Comparison of ENCODE assay signal across 8 mouse cellular contexts in the genomic region with DNA sequence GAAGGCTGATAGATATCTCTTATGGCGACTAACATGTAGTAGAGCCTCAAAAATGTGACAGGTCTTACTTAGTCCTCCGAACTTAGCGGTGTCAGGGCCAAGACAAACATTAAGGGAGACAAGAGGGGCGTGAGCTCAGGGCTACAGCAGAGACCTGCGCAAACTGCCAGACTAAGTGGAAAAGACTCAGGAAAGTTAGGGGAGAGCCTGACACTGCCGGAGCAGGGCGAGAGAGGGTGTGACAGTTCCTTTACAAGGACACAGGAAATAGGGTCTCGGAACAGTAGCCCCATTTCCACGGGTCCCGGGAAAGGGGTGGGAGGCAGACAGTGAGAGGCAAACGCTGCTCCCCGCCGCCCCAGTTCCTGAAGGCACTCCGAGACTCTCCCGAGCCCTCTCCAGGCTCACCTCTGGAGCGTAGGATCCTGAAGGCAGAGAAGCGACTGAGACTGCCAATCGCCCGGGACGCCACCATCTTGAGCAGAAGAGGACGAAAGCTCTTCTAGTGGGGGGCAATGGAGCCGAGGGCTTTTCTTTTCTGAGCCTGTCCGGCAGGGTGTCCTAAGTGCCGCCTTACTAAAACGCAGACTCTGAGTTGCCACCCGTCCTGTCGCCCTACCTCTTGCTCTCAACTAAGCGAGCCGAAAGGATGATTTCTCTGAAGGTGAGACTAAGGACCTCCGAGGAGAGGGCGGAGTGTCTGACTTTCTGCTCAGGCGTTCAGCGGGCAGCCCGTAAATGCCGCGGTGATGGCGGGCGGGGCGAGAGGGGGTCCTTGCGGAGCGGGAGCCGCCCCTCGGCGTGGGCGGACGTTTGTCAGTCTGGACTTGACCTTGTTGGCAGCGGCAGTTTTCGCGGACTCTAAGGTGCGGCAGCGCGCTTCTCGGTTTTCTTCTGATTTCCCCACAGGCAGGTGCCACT. TPM values are rescaled to one million over a fixed set of nuclear protein-coding genes. Genes with fewer than 3 reads are reported as not detected.
A peak's percentile ranks its signal among the peaks of the same experiment; 100 is the strongest.
DNase-seq lines count a peak whose midpoint lies in the region; ATAC-seq and TF ChIP-seq lines count a peak whose summit lies in the region.

A gene (minus strand): TSS at position 689 of the 921 bp plus-strand sequence.
A gene (plus strand): TSS at position 775 of the 921 bp plus-strand sequence.

- H3K27me3 ChIP-seq in E14TG2a.4 (ENCODE audit: insufficient read depth, low read length) = no peaks in the 10 kb centered on the region
- no peaks in the 10 kb centered on the region for H3K27me3 ChIP-seq in forebrain, embryonic 13.5 days
- H3K27me3 ChIP-seq in liver, postnatal 0 days (ENCODE audit: insufficient read depth, low read length) = no peaks in the 10 kb centered on the region
- H3K27me3 ChIP-seq in neural tube, embryonic 14.5 days (ENCODE audit: control insufficient read depth, insufficient read depth, low read length) = no peaks in the 10 kb centered on the region

- under 1% methylated on average over 53 of the region's 53 CpGs for WGBS in forebrain, embryonic 13.5 days
- under 1% methylated on average over 53 of the region's 53 CpGs for WGBS in large intestine, adult 2 months
- WGBS in liver, postnatal 0 days (ENCODE audit: insufficient replicate concordance) = under 1% methylated on average over 53 of the region's 53 CpGs
- WGBS in neural tube, embryonic 14.5 days = under 1% methylated on average over 44 of the region's 53 CpGs

- DNase-seq in c-Kit-positive CD71-positive TER-119-positive erythroid progenitor cells, embryonic 14.5 days (ENCODE audit: low spot score) = peak; percentile 87
- DNase-seq in heart, postnatal 10 days = peak; percentile 97
- peak; percentile 77 for DNase-seq in large intestine, adult 2 months (ENCODE audit: low read depth, low spot score)
- DNase-seq in liver, postnatal 0 days = peak; percentile 96
- DNase-seq in testis, postnatal 10 days (ENCODE audit: low spot score) = peak; percentile 97

- intact Hi-C loops in heart, postnatal 10 days (cut with DNase I) = no loop called here

- no peak for TF ChIP-seq CTCF in E14TG2a.4 (conservative IDR thresholded peaks at IDR 0.05; ENCODE audit: low read length)
- no peak for TF ChIP-seq CTCF in liver, postnatal 0 days (IDR thresholded peaks at IDR 0.05; ENCODE audit: low read depth)

- peaks cover 23% of the 10 kb centered on the region for H3K4me1 ChIP-seq in E14TG2a.4 (replicated peaks; ENCODE audit: low read depth, low read length)
- H3K4me1 ChIP-seq in forebrain, embryonic 13.5 days = peaks cover 36% of the 10 kb centered on the region
- 0 out of 2 replicates have a peak, but pooled peaks cover 5% of the 10 kb centered on the region for H3K4me1 ChIP-seq in liver, postnatal 0 days (ENCODE audit: insufficient read depth)
- peaks cover 9% of the 10 kb centered on the region for H3K4me1 ChIP-seq in neural tube, embryonic 14.5 days (ENCODE audit: control insufficient read depth, insufficient read depth, low read length)

- peak within 1 kb of the TSS; percentile 72 for H3K4me2 ChIP-seq in forebrain, embryonic 13.5 days
- peak within 1 kb of the TSS; percentile 81 for H3K4me2 ChIP-seq in liver, postnatal 0 days (ENCODE audit: low read depth, low read length)
- H3K4me2 ChIP-seq in neural tube, embryonic 14.5 days (ENCODE audit: low read depth, low read length) = peak within 1 kb of the TSS; percentile 56

- 0 out of 2 replicates have a peak, but pooled peaks cover 3% of the 10 kb centered on the region for H3K36me3 ChIP-seq in E14TG2a.4 (ENCODE audit: insufficient read depth, low read length)
- H3K36me3 ChIP-seq in forebrain, embryonic 13.5 days (ENCODE audit: poor library complexity, severe bottlenecking) = no peaks in the 10 kb centered on the region
- H3K36me3 ChIP-seq in liver, postnatal 0 days (replicated peaks; ENCODE audit: insufficient read depth, low read length) = no peaks in the 10 kb centered on the region
- H3K36me3 ChIP-seq in neural tube, embryonic 14.5 days (ENCODE audit: control insufficient read depth, insufficient read depth, low read length) = no peaks in the 10 kb centered on the region

- peak within 1 kb of the TSS; percentile 89 for H3K9ac ChIP-seq in forebrain, embryonic 13.5 days
- peak within 1 kb of the TSS; percentile 97 for H3K9ac ChIP-seq in liver, postnatal 0 days (replicated peaks)
- peak within 1 kb of the TSS; percentile 71 for H3K9ac ChIP-seq in neural tube, embryonic 14.5 days (replicated peaks; ENCODE audit: low read depth, low read length)

- peak within 1 kb of the TSS; percentile 73 for H3K27ac ChIP-seq in forebrain, embryonic 13.5 days
- H3K27ac ChIP-seq in liver, postnatal 0 days (ENCODE audit: low read depth) = peak within 1 kb of the TSS; percentile 97
- peak within 1 kb of the TSS; percentile 65 for H3K27ac ChIP-seq in neural tube, embryonic 14.5 days (ENCODE audit: low read depth, low read length)

- H3K4me3 ChIP-seq in E14TG2a.4 (replicated peaks; ENCODE audit: low read length) = peak within 1 kb of the TSS; percentile 99
- peak within 1 kb of the TSS; percentile 88 for H3K4me3 ChIP-seq in forebrain, embryonic 13.5 days
- peak within 1 kb of the TSS; percentile 92 for H3K4me3 ChIP-seq in liver, postnatal 0 days (ENCODE audit: low read depth, low read length)
- H3K4me3 ChIP-seq in neural tube, embryonic 14.5 days (ENCODE audit: low read depth, low read length) = peak within 1 kb of the TSS; percentile 66

- H3K9me3 ChIP-seq in E14TG2a.4 (ENCODE audit: low read length) = no peaks in the 10 kb centered on the region
- no peaks in the 10 kb centered on the region for H3K9me3 ChIP-seq in forebrain, embryonic 13.5 days (replicated peaks)
- no peaks in the 10 kb centered on the region for H3K9me3 ChIP-seq in liver, postnatal 0 days (ENCODE audit: low read length)
- H3K9me3 ChIP-seq in neural tube, embryonic 14.5 days (ENCODE audit: control insufficient read depth, low read length) = no peaks in the 10 kb centered on the region

- ATAC-seq in forebrain, embryonic 13.5 days = peak; percentile 93
- ATAC-seq in liver, postnatal 0 days = peak; percentile 85
- ATAC-seq in neural tube, embryonic 14.5 days (ENCODE audit: low read depth) = peak; percentile 92

- peak; percentile 88 for TF ChIP-seq EP300 in liver, postnatal 0 days (IDR thresholded peaks at IDR 0.05; ENCODE audit: low read depth)

RNA-seq across cellular contexts. Expression of the first gene that starts in this region (rescaled TPM):
- polyA plus RNA-seq in forebrain, embryonic 13.5 days (2015; fragmentation: Nextera tagmentation; extraction: Ambion mirVana) = 81.1 and 87.6 TPM in 2 replicates
- 1,000 to 10,000 TPM; 1,297 to 1,510 TPM for total RNA-seq in heart, postnatal 10 days (2021)
- 59.3 and 80.2 TPM in 2 replicates for polyA plus RNA-seq in large intestine, adult 2 months (2012; rRNA removed)
- polyA plus RNA-seq in liver, postnatal 0 days (2015; fragmentation: Nextera tagmentation; extraction: Ambion mirVana) = 224 and 228 TPM in 2 replicates
- polyA plus RNA-seq in neural tube, embryonic 14.5 days (2014; fragmentation: Nextera tagmentation; extraction: Ambion mirVana) = 55.2 and 71.0 TPM in 2 replicates

RNA-seq across cellular contexts. Expression of the second gene that starts in this region (rescaled TPM):
- polyA plus RNA-seq in forebrain, embryonic 13.5 days (2015; fragmentation: Nextera tagmentation; extraction: Ambion mirVana) = 80.2 and 83.9 TPM in 2 replicates
- total RNA-seq in heart, postnatal 10 days (2021) = 1,000 to 10,000 TPM; 1,544 to 1,693 TPM
- polyA plus RNA-seq in large intestine, adult 2 months (2012; rRNA removed) = 117 and 122 TPM in 2 replicates
- polyA plus RNA-seq in liver, postnatal 0 days (2015; fragmentation: Nextera tagmentation; extraction: Ambion mirVana) = 421 and 447 TPM in 2 replicates
- 54.5 and 67.6 TPM in 2 replicates for polyA plus RNA-seq in neural tube, embryonic 14.5 days (2014; fragmentation: Nextera tagmentation; extraction: Ambion mirVana)

Comparison
In these comparisons a context has a peak if more than half of its experiments do, and no peak if none do; other contexts are left out.
1. Peak in every context shown above with its lines: DNase-seq, ATAC-seq, H3K4me3 ChIP-seq and H3K27ac ChIP-seq.